Mouse (Mus musculus) gastrocnemius, postnatal 4 days (tissue): ENCODE measurements at regions not wholly inside any gene's neighbourhood (a gene's known extent, or its start where the extent isn't known, plus 50 kb on each side); places are given as distances from the start of the nearest gene placed in this dataset.

Experiments
- DNase-seq, 2 experiments: peaks; one replicate each; pipeline ENCODE4 v3.0.0; 2021 to 2022; ENCODE audit warnings: low spot score in 2 of 2, mixed read lengths in 2 of 2

- no peak for DNase-seq
Measured at GRCm38 (mm10) chr5:103309806-103310525, 98.8 kb upstream of the Mapk10 start.

GRCm38 (mm10) chr5:103305716-103306447 lies 94.7 kb upstream of the Mapk10 start:
- no peak for DNase-seq

- no peak for DNase-seq
Measured at GRCm38 (mm10) chr5:103304975-103305374, 93.8 kb upstream of the Mapk10 start.

GRCm38 (mm10) chr5:103302744-103303143 lies 91.6 kb upstream of the Mapk10 start:
- DNase-seq: no peak

- DNase-seq: no peak
Measured at GRCm38 (mm10) chr5:103301303-103301702, 90.2 kb upstream of the Mapk10 start.

GRCm38 (mm10) chr5:103293953-103294352 lies 82.8 kb upstream of the Mapk10 start:
- DNase-seq: no peak

- no peak for DNase-seq
Measured at GRCm38 (mm10) chr5:103291691-103292090, 80.6 kb upstream of the Mapk10 start.

GRCm38 (mm10) chr5:103291219-103291618 lies 80.1 kb upstream of the Mapk10 start:
- DNase-seq: no peak

- DNase-seq: no peak
Measured at GRCm38 (mm10) chr5:103269206-103269605, 58.1 kb upstream of the Mapk10 start.

GRCm38 (mm10) chr5:103264903-103265302 lies 53.8 kb upstream of the Mapk10 start:
- DNase-seq: no peak

GRCm38 (mm10) chr5:103261406-103261805 lies 50.3 kb upstream of the Mapk10 start:
- DNase-seq: no peak
